Mouse (Mus musculus) forebrain, embryonic 12.5 days (tissue): ENCODE measurements around the gene Slc35e2. TPM values are rescaled to one million over a fixed set of nuclear protein-coding genes. Genes with fewer than 3 reads are reported as not detected.
A peak's percentile ranks its signal among the peaks of the same experiment; 100 is the strongest.
"Not testable (repeated sequence)": the region's sequence is repeated elsewhere in the genome, so short reads cannot be mapped to it uniquely, and the experiment has no call there.

Source experiments
- ATAC-seq: fragments of 200-750 bp; cut with Nextera tagmentation; 2 replicates; pipeline ENCODE4 v1.8.0; 2017; ENCODE audit warnings: moderate TSS enrichment; ENCODE audit not compliant: low FRiP score
- H3K27ac ChIP-seq: fragments of 300-500 bp; sonication (generic); 2 replicates; pipeline ENCODE4 v1.5.1; 2016; ENCODE audit warnings: mild to moderate bottlenecking
- H3K27me3 ChIP-seq: fragments of 300-500 bp; sonication (generic); 2 replicates; pipeline ENCODE4 v1.6.1; 2016; ENCODE audit warnings: mild to moderate bottlenecking
- H3K36me3 ChIP-seq: fragments of 300-500 bp; sonication (generic); replicated peaks from 2 replicates; pipeline ENCODE4 v1.6.1; 2016; ENCODE audit warnings: mild to moderate bottlenecking
- H3K4me1 ChIP-seq: fragments of 300-500 bp; sonication (generic); 2 replicates; pipeline ENCODE4 v1.6.1; 2016
- H3K4me2 ChIP-seq: fragments of 300-500 bp; sonication (generic); 2 replicates; pipeline ENCODE4 v1.6.1; 2016; ENCODE audit warnings: mild to moderate bottlenecking, moderate library complexity
- H3K4me3 ChIP-seq: fragments of 300-500 bp; sonication (generic); replicated peaks from 2 replicates; pipeline ENCODE4 v1.5.1; 2016; ENCODE audit warnings: mild to moderate bottlenecking
- H3K9ac ChIP-seq: fragments of 300-500 bp; sonication (generic); 2 replicates; pipeline ENCODE4 v1.6.1; 2016; ENCODE audit warnings: mild to moderate bottlenecking
- H3K9me3 ChIP-seq: fragments of 300-500 bp; sonication (generic); 2 replicates; pipeline ENCODE4 v1.6.1; 2016
- WGBS: fragments of 180-500 bp; shearing (Covaris S2); methylation state at CpG from one replicate; pipeline ENCODE4 v1.1.7; 2016; 5-methylcytosine and 5-hydroxymethylcytosine counted together
- polyA plus RNA-seq: library from polyadenylated mRNA; unstranded; fragments of >200 nt; fragmentation: Nextera tagmentation; extraction: Ambion mirVana; gene quantifications from 2 replicates; pipeline ENCODE4 v1.2.1, GENCODE M21; 2016

Gene Slc35e2
- polyA plus RNA-seq, 1 experiment from 2014 or later: 12.9 TPM

DNA sequence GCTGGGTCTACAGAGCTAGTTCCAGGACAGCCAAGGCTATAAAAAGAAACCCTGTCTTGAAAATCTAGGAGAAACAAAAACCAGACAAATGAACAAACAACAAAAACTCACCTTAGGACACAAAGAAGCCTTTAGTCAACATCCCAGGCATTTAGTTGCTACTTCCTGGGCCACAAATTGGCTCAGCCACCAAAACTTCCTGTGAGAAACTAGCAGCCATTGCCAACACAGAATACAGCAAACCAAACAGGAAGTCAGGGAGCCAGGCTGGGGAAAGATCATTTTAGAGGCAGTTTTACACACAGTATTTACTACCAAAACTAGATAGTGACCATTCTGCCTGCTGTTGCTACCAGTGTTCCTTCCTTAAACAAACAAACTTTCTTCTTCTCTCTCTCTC lies 65.7 kb downstream of the Slc35e2 start:
- Histone ChIP-seq H3K4me2 (no peak overlapping the region), H3K9me3 (no peaks in the 10 kb centered on the region), H3K27me3 (0 out of 2 replicates have a peak, but pooled peaks cover 1% of the 10 kb centered on the region), H3K36me3 (no peaks in the 10 kb centered on the region), H3K9ac (no peak overlapping the region), H3K4me3 (no peak overlapping the region), H3K4me1 (peaks cover 10% of the 10 kb centered on the region), H3K27ac (no peak overlapping the region)
- no peak for ATAC-seq

DNA sequence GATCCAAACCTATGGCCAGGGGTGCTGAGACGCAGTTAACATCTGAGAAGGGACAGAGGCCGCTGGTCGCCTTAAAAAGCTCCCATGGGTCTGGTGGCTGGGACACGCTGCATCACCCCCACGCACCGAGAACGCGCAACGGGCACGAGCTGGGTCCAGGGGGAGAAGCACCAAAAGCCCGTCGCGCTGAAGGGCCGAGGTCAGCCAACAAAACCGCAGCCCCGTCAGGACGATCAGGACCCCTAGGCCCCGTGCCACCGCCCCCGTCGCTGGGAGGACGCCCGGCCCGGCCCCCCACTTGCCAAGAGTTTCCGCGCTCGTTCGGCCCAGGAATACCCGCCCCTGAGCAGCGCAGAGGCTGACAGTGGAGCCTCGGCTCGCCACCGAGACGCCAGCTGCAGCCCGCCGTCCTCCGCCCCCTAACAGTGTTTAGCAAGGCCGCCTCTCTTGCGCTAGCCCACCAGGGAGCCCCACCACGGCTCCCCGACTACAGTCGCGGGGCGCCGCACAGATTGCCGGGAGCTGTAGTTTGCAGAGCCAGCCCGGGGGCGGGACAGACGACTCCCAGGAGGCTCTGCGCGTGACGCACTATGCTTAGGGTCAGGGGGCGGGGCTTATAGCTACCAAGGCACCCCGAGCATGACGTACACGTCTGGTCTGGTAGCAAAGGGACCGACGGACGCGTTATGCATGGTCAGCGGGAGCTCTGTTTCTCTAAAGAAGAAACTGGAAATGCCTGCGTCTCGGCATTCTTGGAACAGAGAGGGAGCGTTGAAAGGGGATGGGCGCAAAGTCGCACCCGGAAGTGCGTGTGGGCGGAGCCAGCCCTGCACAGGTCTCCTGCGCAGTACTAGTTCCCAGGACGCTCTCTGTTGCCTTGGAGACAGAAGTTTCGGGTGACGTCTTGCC lies 67.7 kb downstream of the Slc35e2 start, which contains the start of gene Mib2:
Gene Mib2, minus strand, starts transcription at position 510 of the 909 bp plus-strand sequence.
- Histone ChIP-seq H3K4me3 (peak within 1 kb of the TSS; percentile 87), H3K27me3 (0 out of 2 replicates have a peak, but pooled peaks cover 2% of the 10 kb centered on the region), H3K36me3 (no peaks in the 10 kb centered on the region), H3K4me1 (peaks cover 10% of the 10 kb centered on the region), H3K4me2 (peak within 1 kb of the TSS; percentile 94), H3K27ac (peak within 1 kb of the TSS; percentile 81), H3K9me3 (no peaks in the 10 kb centered on the region), H3K9ac (peak within 1 kb of the TSS; percentile 86)
- under 1% methylated on average over 73 of the region's 73 CpGs for WGBS
- ATAC-seq: peak; percentile 99

DNA sequence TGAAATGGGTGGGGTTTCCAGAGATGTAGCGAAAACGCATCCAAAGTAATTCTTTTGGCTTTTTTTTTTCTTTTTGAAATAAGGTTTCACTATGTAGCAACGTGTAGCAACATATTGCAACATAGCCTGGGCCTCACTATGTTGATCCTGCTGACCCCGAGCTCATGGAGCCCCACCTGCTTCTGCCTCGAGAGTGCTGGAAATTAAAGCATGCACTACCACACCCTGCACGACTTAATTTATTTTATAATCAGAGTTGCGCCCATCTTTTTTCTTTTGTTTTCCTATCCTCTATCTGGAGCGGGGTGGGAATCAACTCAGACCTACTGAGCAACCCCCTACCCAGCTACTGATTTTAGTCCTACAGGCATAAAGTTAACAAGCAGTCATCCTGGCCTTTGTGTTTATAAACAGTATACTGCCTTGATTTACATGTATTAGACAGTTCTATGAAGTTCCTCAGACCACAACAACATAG lies 68.4 kb downstream of the Slc35e2 start:
- H3K4me3 ChIP-seq: peak overlapping the region; percentile 87
- no peaks in the 10 kb centered on the region for H3K9me3 ChIP-seq
- H3K36me3 ChIP-seq: no peaks in the 10 kb centered on the region
- WGBS: 1% methylated on average over 8 of the region's 8 CpGs
- peaks cover 10% of the 10 kb centered on the region for H3K4me1 ChIP-seq
- H3K4me2 ChIP-seq: peak overlapping the region; percentile 94
- H3K9ac ChIP-seq: peak overlapping the region; percentile 86; the same call in 1 of the 2 replicates
- ATAC-seq: peak; percentile 59
- H3K27ac ChIP-seq: no peak overlapping the region
- 0 out of 2 replicates have a peak, but pooled peaks cover 2% of the 10 kb centered on the region for H3K27me3 ChIP-seq

DNA sequence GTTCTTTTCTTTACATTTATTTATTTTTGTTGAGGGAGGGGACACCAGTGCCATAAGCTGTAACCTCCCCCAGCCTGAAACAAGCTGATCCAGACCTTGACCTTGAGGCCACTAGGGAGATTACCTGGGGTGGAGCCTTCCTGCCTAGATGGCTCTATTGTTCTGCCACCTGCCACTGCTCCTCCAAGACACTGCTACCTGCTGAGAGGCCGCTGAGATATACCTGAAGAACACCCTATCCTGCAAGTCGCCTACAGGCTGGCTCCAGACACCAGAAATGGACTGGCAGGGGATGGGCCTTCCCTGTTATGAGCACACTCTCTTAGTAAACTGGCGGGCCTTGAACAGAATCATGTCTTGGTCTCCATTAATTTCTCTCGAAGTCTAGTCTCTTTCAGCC lies 69.0 kb downstream of the Slc35e2 start:
- not testable (repeated sequence) for H3K9me3 ChIP-seq, H3K27me3 ChIP-seq, H3K36me3 ChIP-seq, H3K9ac ChIP-seq, ATAC-seq, H3K27ac ChIP-seq
- Histone ChIP-seq H3K4me3 (peak overlapping the region; percentile 87; the same call in 1 of the 2 replicates), H3K4me2 (0 out of 2 replicates have a peak overlapping the region, but pooled peaks have one; percentile 94), H3K4me1 (peaks cover 10% of the 10 kb centered on the region)
- 65% methylated on average over 4 of the region's 4 CpGs for WGBS

DNA sequence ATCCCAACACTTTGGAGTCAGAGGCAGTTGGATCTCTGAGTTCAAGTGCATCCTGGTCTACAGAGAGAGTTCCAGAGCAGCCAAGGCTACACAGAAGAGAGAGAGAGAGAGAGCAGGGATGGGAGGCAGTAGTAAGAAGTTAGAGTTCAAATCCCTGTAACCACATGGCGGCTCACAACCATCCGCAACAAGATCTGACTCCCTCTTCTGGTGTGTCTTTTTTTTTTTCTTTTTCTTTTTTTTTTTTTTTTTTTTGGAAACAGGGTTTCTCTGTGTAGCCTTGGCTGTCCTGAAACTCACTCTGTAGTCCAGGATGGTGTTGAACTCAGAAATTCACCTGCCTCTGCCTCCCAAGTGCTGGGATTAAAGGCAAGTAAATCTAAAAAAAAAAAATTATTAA lies 70.9 kb downstream of the Slc35e2 start:
- WGBS: 36% methylated on average over 2 of the region's 2 CpGs
- H3K4me2 ChIP-seq: no peak overlapping the region
- H3K27ac ChIP-seq: no peak overlapping the region
- ATAC-seq: no peak
- no peaks in the 10 kb centered on the region for H3K9me3 ChIP-seq
- H3K27me3 ChIP-seq: 0 out of 2 replicates have a peak, but pooled peaks cover 2% of the 10 kb centered on the region
- H3K36me3 ChIP-seq: no peaks in the 10 kb centered on the region
- H3K4me3 ChIP-seq: no peak overlapping the region
- H3K9ac ChIP-seq: no peak overlapping the region
- peaks cover 10% of the 10 kb centered on the region for H3K4me1 ChIP-seq

Other genes with a start within 250 kb of the Slc35e2 start
- gene Prkcz, start 240.1 kb upstream of the Slc35e2 start, polyA plus RNA-seq: 26.5 and 26.7 TPM in 2 replicates
- not detected in 2 replicates for gene Gabrd, start 203.3 kb upstream of the Slc35e2 start, polyA plus RNA-seq
- gene Cfap74, start 192.2 kb upstream of the Slc35e2 start, polyA plus RNA-seq: 6.4 and 6.9 TPM in 2 replicates
- gene Tmem52, start 132.3 kb upstream of the Slc35e2 start, polyA plus RNA-seq: not detected in 2 replicates
- 667 and 781 TPM in 2 replicates for gene Gnb1, start 110.1 kb upstream of the Slc35e2 start, polyA plus RNA-seq
- gene Nadk, start 39.0 kb upstream of the Slc35e2 start, polyA plus RNA-seq: 93.5 and 101 TPM in 2 replicates
- 91.6 and 97.7 TPM in 2 replicates for gene Cdk11b, start 23.4 kb downstream of the Slc35e2 start, polyA plus RNA-seq
- gene Gm10563, start 44.0 kb downstream of the Slc35e2 start, polyA plus RNA-seq: not detected in 2 replicates
- gene Mmp23, start 52.0 kb downstream of the Slc35e2 start, polyA plus RNA-seq: 2.2 and 2.4 TPM in 2 replicates
- gene Mib2, start 67.8 kb downstream of the Slc35e2 start, polyA plus RNA-seq: 30.7 and 35.8 TPM in 2 replicates
- 2.4 and 5.9 TPM in 2 replicates for gene Fndc10, start 92.9 kb downstream of the Slc35e2 start, polyA plus RNA-seq
- 137 and 139 TPM in 2 replicates for gene Ssu72, start 103.4 kb downstream of the Slc35e2 start, polyA plus RNA-seq
- 2.5 and 3.2 TPM in 2 replicates for gene Tmem240, start 133.4 kb downstream of the Slc35e2 start, polyA plus RNA-seq
- gene Atad3a, start 159.7 kb downstream of the Slc35e2 start, polyA plus RNA-seq: 95.3 and 99.0 TPM in 2 replicates
- gene Vwa1, start 173.3 kb downstream of the Slc35e2 start, polyA plus RNA-seq: 9.8 and 11.5 TPM in 2 replicates
- gene Tmem88b, start 184.5 kb downstream of the Slc35e2 start, polyA plus RNA-seq: 0.22 and 0.35 TPM in 2 replicates
- gene Ankrd65, start 189.0 kb downstream of the Slc35e2 start, polyA plus RNA-seq: not detected in 2 replicates
- 209 and 210 TPM in 2 replicates for gene Mrpl20, start 201.5 kb downstream of the Slc35e2 start, polyA plus RNA-seq
- gene Ccnl2, start 211.1 kb downstream of the Slc35e2 start, polyA plus RNA-seq: 195 and 202 TPM in 2 replicates
- gene Aurkaip1, start 229.9 kb downstream of the Slc35e2 start, polyA plus RNA-seq: 131 and 132 TPM in 2 replicates
- 22.9 and 24.3 TPM in 2 replicates for gene Mxra8, start 238.3 kb downstream of the Slc35e2 start, polyA plus RNA-seq
- gene Dvl1, start 246.0 kb downstream of the Slc35e2 start, polyA plus RNA-seq: 6.1 and 9.2 TPM in 2 replicates